In the genomic region with DNA sequence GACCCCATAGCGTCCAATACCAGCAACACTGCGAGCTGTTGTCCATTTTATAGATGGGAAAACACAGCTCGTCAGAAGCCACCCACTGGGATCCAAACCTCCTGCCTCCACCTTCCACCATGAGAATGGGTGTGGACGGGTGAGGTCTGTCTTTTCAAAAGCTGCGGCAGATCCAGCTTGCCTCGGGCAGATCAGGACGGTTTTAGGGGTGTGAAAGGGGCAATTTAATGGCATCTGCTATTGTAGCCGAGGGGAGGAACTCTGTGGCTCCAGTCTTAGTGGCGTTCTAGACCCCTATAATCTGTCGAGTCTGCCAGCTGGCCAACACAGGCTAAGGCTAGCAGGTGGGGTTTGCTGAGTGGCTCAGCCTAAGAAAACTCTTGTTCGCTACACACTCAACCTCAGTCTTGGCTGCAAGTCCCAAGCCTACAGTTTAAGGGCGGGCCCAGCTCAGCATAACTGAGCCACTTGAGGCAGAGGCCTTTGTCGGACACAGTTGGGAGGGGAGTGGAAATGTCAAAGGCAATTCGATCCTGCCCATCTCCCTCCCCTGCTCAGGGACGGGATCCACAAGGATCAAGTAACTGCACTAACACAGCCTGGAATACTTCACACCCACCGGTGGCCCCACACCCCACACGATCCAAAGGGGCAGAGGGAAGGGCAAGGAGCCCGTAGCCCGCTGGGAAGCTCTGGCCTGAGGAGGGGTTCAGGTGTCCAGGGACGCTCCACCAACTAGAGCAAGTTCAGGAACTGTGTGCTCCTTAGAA, we compare ENCODE assay signal across 8 mouse cellular contexts. TPM values are rescaled to one million over a fixed set of nuclear protein-coding genes. Genes with fewer than 3 reads are reported as not detected.
DNase-seq lines count a peak whose midpoint lies in the region; ATAC-seq and TF ChIP-seq lines count a peak whose summit lies in the region.

No protein-coding gene starts in this region.

- peak overlapping the region; percentile 45 for H3K9ac ChIP-seq in forebrain, embryonic 11.5 days (ENCODE audit: low read length)
- H3K9ac ChIP-seq in intestine, embryonic 16.5 days (ENCODE audit: low read depth, low read length) = peak overlapping the region; percentile 66

- 5% methylated on average over 20 of the region's 20 CpGs for WGBS in forebrain, embryonic 11.5 days
- WGBS in intestine, embryonic 16.5 days = 13% methylated on average over 20 of the region's 20 CpGs
- 10% methylated on average over 20 of the region's 20 CpGs for WGBS in midbrain, embryonic 10.5 days

- H3K27ac ChIP-seq in testis, adult 2 months (ENCODE audit: control insufficient read depth, insufficient read depth, low read depth, low read length) = no peak overlapping the region
- H3K27ac ChIP-seq in forebrain, embryonic 11.5 days (ENCODE audit: low read depth, low read length) = no peak overlapping the region
- H3K27ac ChIP-seq in intestine, embryonic 16.5 days (ENCODE audit: low read length) = peak overlapping the region; percentile 52
- peak overlapping the region; percentile 79 for H3K27ac ChIP-seq in midbrain, embryonic 10.5 days (replicated peaks)

- H3K4me1 ChIP-seq in testis, adult 2 months (ENCODE audit: control insufficient read depth, insufficient read depth, low read length) = peaks cover 58% of the 10 kb centered on the region
- H3K4me1 ChIP-seq in forebrain, embryonic 11.5 days (replicated peaks; ENCODE audit: control insufficient read depth, insufficient read depth, low read length) = peaks cover 26% of the 10 kb centered on the region
- H3K4me1 ChIP-seq in intestine, embryonic 16.5 days (ENCODE audit: control insufficient read depth, insufficient read depth, low read length) = peaks cover 39% of the 10 kb centered on the region
- peaks cover 64% of the 10 kb centered on the region for H3K4me1 ChIP-seq in midbrain, embryonic 10.5 days

- H3K36me3 ChIP-seq in testis, adult 2 months (ENCODE audit: control insufficient read depth, insufficient read depth, low read length) = no peaks in the 10 kb centered on the region
- no peaks in the 10 kb centered on the region for H3K36me3 ChIP-seq in forebrain, embryonic 11.5 days (ENCODE audit: control insufficient read depth, insufficient read depth, low read length)
- H3K36me3 ChIP-seq in intestine, embryonic 16.5 days (ENCODE audit: control insufficient read depth, insufficient read depth, low read length) = peaks cover 18% of the 10 kb centered on the region
- no peaks in the 10 kb centered on the region for H3K36me3 ChIP-seq in midbrain, embryonic 10.5 days

- no peak for TF ChIP-seq CTCF in testis, adult 2 months (IDR thresholded peaks at IDR 0.05; ENCODE audit: control insufficient read depth, insufficient read depth, insufficient replicate concordance, low read depth, low read length)

- peak overlapping the region; percentile 63 for H3K4me2 ChIP-seq in forebrain, embryonic 11.5 days (ENCODE audit: low read depth, low read length, severe bottlenecking)
- H3K4me2 ChIP-seq in intestine, embryonic 16.5 days (ENCODE audit: low read depth, low read length) = peak overlapping the region; percentile 86

- TF ChIP-seq POLR2A in testis, adult 2 months (IDR thresholded peaks at IDR 0.05; ENCODE audit: control insufficient read depth, low read depth, low read length) = no peak

- no peaks in the 10 kb centered on the region for H3K9me3 ChIP-seq in forebrain, embryonic 11.5 days (ENCODE audit: control insufficient read depth, low read length)
- H3K9me3 ChIP-seq in intestine, embryonic 16.5 days (ENCODE audit: control insufficient read depth, low read length) = no peaks in the 10 kb centered on the region
- H3K9me3 ChIP-seq in midbrain, embryonic 10.5 days (replicated peaks) = no peaks in the 10 kb centered on the region

- no peaks in the 10 kb centered on the region for H3K27me3 ChIP-seq in testis, adult 2 months (ENCODE audit: control insufficient read depth, insufficient read depth, low read length)
- peaks cover 47% of the 10 kb centered on the region for H3K27me3 ChIP-seq in forebrain, embryonic 11.5 days (ENCODE audit: control insufficient read depth, insufficient read depth, low read length)
- H3K27me3 ChIP-seq in intestine, embryonic 16.5 days (replicated peaks; ENCODE audit: control insufficient read depth, insufficient read depth, low read length) = peaks cover 35% of the 10 kb centered on the region
- peaks cover 71% of the 10 kb centered on the region for H3K27me3 ChIP-seq in midbrain, embryonic 10.5 days (ENCODE audit: low read depth, poor library complexity, severe bottlenecking)

- H3K4me3 ChIP-seq in testis, adult 2 months (ENCODE audit: control insufficient read depth, low read depth, low read length) = peak overlapping the region; percentile 63
- peak overlapping the region; percentile 39 for H3K4me3 ChIP-seq in forebrain, embryonic 11.5 days (ENCODE audit: low read depth, low read length)
- peak overlapping the region; percentile 54 for H3K4me3 ChIP-seq in intestine, embryonic 16.5 days (ENCODE audit: low read length)
- peak overlapping the region; percentile 61 for H3K4me3 ChIP-seq in midbrain, embryonic 10.5 days

- no peak for DNase-seq in testis, postnatal 10 days (ENCODE audit: low spot score)
- no peak for DNase-seq in forebrain, embryonic 11.5 days (ENCODE audit: low spot score)
- DNase-seq in midbrain, embryonic 10.5 days (ENCODE audit: low spot score) = no peak
- DNase-seq in frontal cortex, postnatal 36 days (ENCODE audit: low spot score in 2 of 2) = no peak
- DNase-seq in testis, postnatal 14 days (ENCODE audit: low spot score) = no peak
- no peak for DNase-seq in layer of hippocampus, postnatal 25 days (ENCODE audit: extremely low spot score in 1 of 2, low spot score in 1 of 2)

- peak; percentile 47 for ATAC-seq in forebrain, embryonic 11.5 days (replicated peaks; ENCODE audit: low FRiP score)
- peak; percentile 51 for ATAC-seq in intestine, embryonic 16.5 days

RNA-seq across cellular contexts. Expression of a gene that starts 0.5 kb away (rescaled TPM):
- 9.8 and 11.1 TPM in 2 replicates for polyA plus RNA-seq in testis, adult 2 months (2012; rRNA removed)
- 8.7 and 9.2 TPM in 2 replicates for polyA plus RNA-seq in forebrain, embryonic 11.5 days (2014; fragmentation: Nextera tagmentation; extraction: Ambion mirVana)
- 12.7 and 15.3 TPM in 2 replicates for polyA plus RNA-seq in intestine, embryonic 16.5 days (2015; fragmentation: Nextera tagmentation; extraction: Ambion mirVana)
- polyA plus RNA-seq in midbrain, embryonic 10.5 days (2016; fragmentation: Nextera tagmentation; extraction: Ambion mirVana) = 7.3 and 9.2 TPM in 2 replicates
- 10 to 100 TPM; 32.4 to 33.3 TPM for total RNA-seq in layer of hippocampus, postnatal 25 days (2021)

RNA-seq across cellular contexts. Expression of a gene that starts 14.8 kb away (rescaled TPM):
- 1,051 and 1,062 TPM in 2 replicates for polyA plus RNA-seq in testis, adult 2 months (2012; rRNA removed)
- polyA plus RNA-seq in forebrain, embryonic 11.5 days (2014; fragmentation: Nextera tagmentation; extraction: Ambion mirVana) = 4.8 and 5.2 TPM in 2 replicates
- 0.21 TPM in 1 of 2 replicates, not detected in the other for polyA plus RNA-seq in intestine, embryonic 16.5 days (2015; fragmentation: Nextera tagmentation; extraction: Ambion mirVana)
- polyA plus RNA-seq in midbrain, embryonic 10.5 days (2016; fragmentation: Nextera tagmentation; extraction: Ambion mirVana) = 3.4 and 4.2 TPM in 2 replicates
- 1 to 10 TPM; 4.5 to 7.0 TPM for total RNA-seq in layer of hippocampus, postnatal 25 days (2021)

RNA-seq across cellular contexts. Expression of a gene that starts 37.4 kb away (rescaled TPM):
- polyA plus RNA-seq in testis, adult 2 months (2012; rRNA removed) = 12.6 and 14.3 TPM in 2 replicates
- polyA plus RNA-seq in forebrain, embryonic 11.5 days (2014; fragmentation: Nextera tagmentation; extraction: Ambion mirVana) = 64.7 and 68.0 TPM in 2 replicates
- 62.5 and 70.3 TPM in 2 replicates for polyA plus RNA-seq in intestine, embryonic 16.5 days (2015; fragmentation: Nextera tagmentation; extraction: Ambion mirVana)
- polyA plus RNA-seq in midbrain, embryonic 10.5 days (2016; fragmentation: Nextera tagmentation; extraction: Ambion mirVana) = 63.3 and 65.6 TPM in 2 replicates
- 10 to 100 TPM; 27.4 to 31.4 TPM for total RNA-seq in layer of hippocampus, postnatal 25 days (2021)

RNA-seq across cellular contexts. Expression of a gene that starts 37.7 kb away (rescaled TPM):
- polyA plus RNA-seq in testis, adult 2 months (2012; rRNA removed) = 11.3 and 11.9 TPM in 2 replicates
- polyA plus RNA-seq in forebrain, embryonic 11.5 days (2014; fragmentation: Nextera tagmentation; extraction: Ambion mirVana) = 14.9 and 15.8 TPM in 2 replicates
- polyA plus RNA-seq in intestine, embryonic 16.5 days (2015; fragmentation: Nextera tagmentation; extraction: Ambion mirVana) = 4.0 TPM in 2 replicates
- 13.5 and 15.1 TPM in 2 replicates for polyA plus RNA-seq in midbrain, embryonic 10.5 days (2016; fragmentation: Nextera tagmentation; extraction: Ambion mirVana)
- total RNA-seq in layer of hippocampus, postnatal 25 days (2021) = 1 to 10 TPM; 1.0 to 1.5 TPM

Comparison
In these comparisons a context has a peak if more than half of its experiments do, and no peak if none do; other contexts are left out.
1. H3K27ac ChIP-seq: peak in intestine, embryonic 16.5 days (single experiment) and midbrain, embryonic 10.5 days (single experiment); none in testis, adult 2 months (single experiment) and forebrain, embryonic 11.5 days (single experiment).
2. RNA of a gene that starts 14.8 kb away (polyA plus RNA-seq): 1,051 to 1,062 TPM in testis, adult 2 months; 4.8 to 5.2 TPM in forebrain, embryonic 11.5 days, 3.4 to 4.2 TPM in midbrain, embryonic 10.5 days and 0.21 TPM in intestine, embryonic 16.5 days; every median in the first group is over 100 times any median in the second.
3. Peak in every context shown above with its lines, with median percentiles within 50 percentile points of each other: H3K4me3 ChIP-seq.